Mouse (Mus musculus): ENCODE measurements around the gene Qrich2.

- no peak for TF ChIP-seq HCFC1 (IDR thresholded peaks at IDR 0.05; ENCODE audit: borderline replicate concordance, insufficient read depth, low read length)
- TF ChIP-seq ZNF384 (IDR thresholded peaks at IDR 0.05; ENCODE audit: low read depth, low read length) = no peak
- no peak for TF ChIP-seq ZC3H11A (IDR thresholded peaks at IDR 0.05; ENCODE audit: borderline replicate concordance, low read depth, low read length)
- no peak for TF ChIP-seq CHD2 (IDR thresholded peaks at IDR 0.05; ENCODE audit: low read depth, low read length)
Observed at GRCm38 (mm10) chr11:116515330-116516020, 49.4 kb upstream of the Qrich2 start.
